Mouse (Mus musculus): ENCODE data around the gene Slc29a3.
A peak's percentile ranks its signal among the peaks of the same experiment; 100 is the strongest.

Gene Slc29a3

GRCm38 (mm10) chr10:60752040-60753020 is at the start of gene Slc29a3:
Gene Slc29a3 (minus strand): TSS chr10:60752794.
- DNase-seq = peak; percentile 83 to 90

GRCm38 (mm10) chr10:60801898-60802412 is 49.4 kb upstream of the Slc29a3 start:
- no peak for DNase-seq

GRCm38 (mm10) chr10:60801168-60801897 is 48.7 kb upstream of the Slc29a3 start:
- no peak for DNase-seq

- no peak for DNase-seq
These were observed 47.9 kb upstream of the Slc29a3 start for GRCm38 (mm10) chr10:60800295-60801167.

GRCm38 (mm10) chr10:60797682-60798422 is 45.3 kb upstream of the Slc29a3 start:
- DNase-seq = peak in 1 of 2 experiments; percentile 42

- no peak for DNase-seq
These were observed 43.9 kb upstream of the Slc29a3 start for GRCm38 (mm10) chr10:60796474-60796873.

GRCm38 (mm10) chr10:60796028-60796427 is 43.4 kb upstream of the Slc29a3 start:
- DNase-seq = no peak

GRCm38 (mm10) chr10:60794792-60795191 is 42.2 kb upstream of the Slc29a3 start:
- no peak for DNase-seq

- no peak for DNase-seq
These were observed 41.8 kb upstream of the Slc29a3 start for GRCm38 (mm10) chr10:60794374-60794773.

- DNase-seq = no peak
These were observed 40.2 kb upstream of the Slc29a3 start for GRCm38 (mm10) chr10:60792841-60793240.

- DNase-seq = no peak
These were observed 39.8 kb upstream of the Slc29a3 start for GRCm38 (mm10) chr10:60792365-60792764.

GRCm38 (mm10) chr10:60790912-60791311 is 38.3 kb upstream of the Slc29a3 start:
- DNase-seq = no peak

GRCm38 (mm10) chr10:60787303-60788074 is 34.9 kb upstream of the Slc29a3 start:
- DNase-seq = peak in 1 of 2 experiments; percentile 29

GRCm38 (mm10) chr10:60783608-60784007 is 31.0 kb upstream of the Slc29a3 start:
- DNase-seq = peak; percentile 52 to 57

- DNase-seq = peak; percentile 86 to 87
These were observed 27.0 kb upstream of the Slc29a3 start for GRCm38 (mm10) chr10:60779628-60780027.

- DNase-seq = peak; percentile 47 to 51
These were observed 25.9 kb upstream of the Slc29a3 start for GRCm38 (mm10) chr10:60778542-60778941.

GRCm38 (mm10) chr10:60775473-60775872 is 22.9 kb upstream of the Slc29a3 start:
- no peak for DNase-seq

- no peak for DNase-seq
These were observed 22.0 kb upstream of the Slc29a3 start for GRCm38 (mm10) chr10:60774616-60775015.

- DNase-seq = no peak
These were observed 18.3 kb upstream of the Slc29a3 start for GRCm38 (mm10) chr10:60770855-60771254.

GRCm38 (mm10) chr10:60768614-60769013 is 16.0 kb upstream of the Slc29a3 start:
- DNase-seq = no peak

- no peak for DNase-seq
These were observed 14.8 kb upstream of the Slc29a3 start for GRCm38 (mm10) chr10:60767400-60767799.
